Mouse (Mus musculus) bone marrow, adult 2 months (tissue): ENCODE results near the gene Grb14.

ENCODE experiments used
- CTCF ChIP-seq: fragments of 200-500 bp; IDR thresholded peaks from 2 replicates; pipeline ENCODE4 v1.5.1; 2011; ENCODE audit warnings: low read length, control low read depth; ENCODE audit not compliant: control insufficient read depth, insufficient read depth
- POLR2A ChIP-seq: fragments of 200-500 bp; IDR thresholded peaks from 2 replicates; pipeline ENCODE4 v1.6.1; 2011; ENCODE audit warnings: low read depth, mild to moderate bottlenecking, control low read depth, low read length, borderline replicate concordance; ENCODE audit not compliant: control insufficient read depth

GRCm38 (mm10) chr2:64947484-64947883 lies 77.3 kb downstream of the Grb14 start:
- no peak for TF ChIP-seq CTCF
- no peak for TF ChIP-seq POLR2A
